Mouse (Mus musculus) 3T3-L1 (cell line): Measurements from ENCODE around the gene 4933424G06Rik.
A peak's percentile ranks its signal among the peaks of the same experiment; 100 is the strongest.

Source experiments
- DNase-seq: peaks from one replicate; pipeline ENCODE4 v3.0.0-alpha.2; 2015; ENCODE audit warnings: low read depth, low spot score

4933424G06Rik gene

DNA sequence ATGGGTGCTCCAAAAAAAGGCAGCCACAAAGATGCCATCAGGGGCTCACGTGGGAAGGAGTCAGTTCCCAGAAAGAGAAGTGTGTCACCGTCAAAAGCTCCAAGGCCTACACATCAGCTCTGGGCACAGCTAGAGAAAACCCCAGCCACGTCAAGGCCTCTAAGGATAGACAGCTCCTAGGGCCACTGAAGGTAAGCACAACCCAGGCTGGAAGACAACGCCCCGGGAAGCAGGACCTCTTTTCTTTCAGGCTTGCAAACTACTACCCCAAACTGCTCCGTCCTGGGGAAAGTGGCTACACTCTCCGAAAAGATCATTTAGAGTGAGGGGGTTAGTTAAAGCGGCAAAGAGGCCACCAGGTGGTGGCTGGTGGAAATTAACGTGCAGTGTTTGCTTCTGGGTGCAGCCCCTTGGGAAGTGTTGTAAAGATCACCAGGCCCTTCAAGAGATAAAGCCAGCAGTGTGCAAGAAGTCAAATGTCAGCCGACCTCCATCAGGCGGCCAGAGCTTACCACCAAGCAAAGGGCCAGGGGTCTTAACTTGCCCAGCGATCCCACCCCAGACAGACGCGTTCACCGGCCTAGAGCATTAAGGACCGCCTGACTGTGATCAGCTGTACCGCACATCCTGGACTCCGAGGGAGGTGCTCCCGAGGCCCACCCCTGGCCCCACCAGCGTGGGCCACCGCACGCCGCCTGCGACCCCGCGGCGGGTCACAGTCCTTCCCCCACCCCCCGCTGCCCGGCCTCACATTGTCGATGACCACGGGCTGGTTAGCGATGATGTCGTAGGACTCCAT lies 695 bp upstream of the 4933424G06Rik start:
- peak; percentile 63 for DNase-seq

DNA sequence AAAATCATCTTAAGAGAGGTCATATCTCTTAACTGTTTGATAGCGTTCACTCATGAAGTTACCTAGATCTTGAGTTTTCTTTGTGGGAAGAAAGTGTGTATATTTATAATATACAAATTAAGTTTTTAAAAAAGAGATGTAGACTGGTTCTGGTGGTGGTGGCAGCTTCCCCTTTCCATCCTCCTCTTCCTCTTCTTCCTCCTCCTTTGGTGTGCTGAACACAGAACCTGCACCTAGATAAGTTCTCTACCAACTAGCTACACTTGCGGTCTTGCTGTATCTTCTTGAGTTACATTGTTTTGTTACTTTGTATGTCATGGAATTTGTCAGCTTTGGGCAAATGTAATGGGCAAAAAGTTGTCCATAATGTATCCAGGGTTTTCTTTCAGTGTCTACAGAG lies 1.2 kb downstream of the 4933424G06Rik start:
- no peak for DNase-seq

DNA sequence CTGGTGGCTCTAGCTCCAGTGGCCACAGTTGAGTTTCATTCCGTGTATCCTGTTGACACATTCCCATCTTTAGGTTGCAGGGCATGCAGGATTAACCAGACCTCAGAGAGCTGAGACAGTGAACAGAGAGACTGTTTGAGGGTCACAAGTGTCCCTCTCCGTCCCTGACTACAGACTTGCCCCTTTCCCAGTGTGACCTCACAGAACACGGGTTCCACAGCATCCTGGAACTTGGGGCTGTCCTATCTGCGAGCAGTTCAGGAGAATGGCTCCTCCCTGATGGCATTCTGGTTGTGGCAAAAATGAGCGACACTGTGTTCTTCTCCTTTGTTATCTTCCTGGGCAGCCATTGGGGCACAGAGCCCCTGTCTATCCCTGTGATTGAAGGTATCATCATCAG lies 4.4 kb downstream of the 4933424G06Rik start, which contains the start of gene Actr1b:
TSS of gene Actr1b (minus strand) at position 112 of the 400 bp plus-strand sequence.
- no peak for DNase-seq

DNA sequence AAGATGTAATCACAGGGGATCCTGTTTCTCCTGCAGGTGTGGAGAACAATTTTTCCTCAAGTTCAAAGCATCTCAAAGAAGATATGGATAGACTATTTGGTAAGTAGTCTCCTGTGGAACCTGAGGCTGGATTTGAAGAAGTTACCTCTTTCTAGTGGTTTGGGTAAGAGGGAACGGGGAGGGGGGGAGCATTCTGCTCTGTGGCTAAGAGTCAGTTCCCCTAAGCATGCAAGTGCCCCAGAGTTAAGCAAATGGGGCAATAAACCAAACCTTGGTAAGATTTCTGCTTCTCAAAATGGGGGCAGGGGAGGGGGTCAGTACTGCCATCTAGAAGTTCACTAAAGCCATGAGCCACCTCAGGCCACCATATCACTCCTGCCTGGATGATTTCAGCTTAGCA lies 8.8 kb downstream of the 4933424G06Rik start:
- no peak for DNase-seq

DNA sequence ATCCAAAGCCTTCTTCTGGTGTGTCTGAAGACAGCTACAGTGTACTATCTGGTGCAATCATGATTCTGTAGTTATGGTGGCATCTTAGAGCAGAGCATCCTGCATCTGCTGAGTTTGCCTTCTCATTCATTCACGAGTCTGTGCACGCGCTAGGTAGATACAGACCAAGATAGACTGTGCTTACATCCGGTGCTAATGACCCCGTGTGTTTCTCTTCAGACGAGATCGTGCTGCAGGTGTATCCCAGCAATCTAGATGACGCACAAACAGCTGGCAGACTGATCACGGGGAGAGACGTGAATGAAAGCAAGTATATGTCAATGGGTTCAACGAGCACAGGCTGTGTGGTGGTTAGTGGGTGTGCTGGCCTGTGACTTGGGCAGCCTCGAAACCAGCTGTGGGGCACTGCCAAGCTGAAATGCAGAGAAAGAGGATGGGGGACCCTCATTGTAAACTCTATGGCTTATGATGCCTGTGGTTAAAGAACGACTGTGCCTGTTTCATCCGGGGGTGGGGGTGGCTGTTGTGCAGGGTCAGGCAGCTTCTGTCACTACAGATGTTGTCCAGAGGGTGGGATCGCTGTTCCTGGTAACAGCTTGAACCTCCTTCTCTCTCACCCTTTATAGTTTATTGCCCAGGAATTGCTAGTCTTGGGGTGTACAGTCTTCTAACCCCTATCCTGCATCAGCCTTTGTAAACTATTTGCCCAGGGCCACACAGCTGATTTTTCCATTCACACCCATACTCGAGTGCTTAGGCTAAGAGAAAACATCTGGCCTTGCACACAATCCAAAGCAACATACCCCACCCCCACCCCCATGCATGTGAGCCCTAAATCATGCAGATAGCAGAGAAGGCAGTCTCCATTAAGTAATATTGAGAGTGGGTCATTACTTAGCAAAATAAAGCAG lies 13.5 kb downstream of the 4933424G06Rik start:
- no peak for DNase-seq

DNA sequence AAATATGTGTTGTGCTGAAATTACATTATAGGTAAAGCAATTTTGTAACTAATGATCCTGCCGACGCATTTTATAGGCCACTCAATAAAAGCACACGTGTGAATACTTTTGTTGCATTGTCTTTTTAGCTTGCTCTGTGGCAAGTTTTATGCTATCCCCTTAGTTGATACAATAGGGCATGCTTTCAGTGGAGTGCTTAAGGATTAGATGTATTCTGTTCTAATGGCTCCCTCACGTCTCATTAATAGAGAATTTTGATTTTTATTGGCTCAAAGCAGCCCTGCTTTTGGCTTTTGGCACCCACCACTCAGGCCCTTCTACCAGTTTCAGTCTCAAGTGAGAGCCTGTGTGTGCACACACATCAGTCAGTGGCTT lies 14.1 kb downstream of the 4933424G06Rik start:
- no peak for DNase-seq

DNA sequence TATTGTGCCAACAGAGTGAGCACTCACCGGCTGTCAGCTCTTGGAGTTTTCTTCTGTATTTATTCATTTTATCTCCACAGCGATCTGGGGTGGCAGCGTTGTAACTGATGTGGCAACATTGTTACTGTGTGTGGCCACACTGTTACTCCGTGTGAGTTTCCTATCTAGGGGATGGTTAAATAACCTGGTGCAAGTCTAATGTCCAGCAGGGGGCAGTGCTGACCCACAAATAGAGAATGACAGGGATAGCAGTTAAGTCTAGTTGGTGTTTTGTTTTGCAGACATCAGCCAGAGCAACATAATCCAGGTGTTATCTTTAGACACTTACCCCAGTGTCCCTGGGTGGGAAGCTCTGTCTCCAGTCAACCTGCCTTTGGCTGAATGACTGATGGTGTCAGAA lies 27.4 kb downstream of the 4933424G06Rik start:
- DNase-seq: peak; percentile 92

DNA sequence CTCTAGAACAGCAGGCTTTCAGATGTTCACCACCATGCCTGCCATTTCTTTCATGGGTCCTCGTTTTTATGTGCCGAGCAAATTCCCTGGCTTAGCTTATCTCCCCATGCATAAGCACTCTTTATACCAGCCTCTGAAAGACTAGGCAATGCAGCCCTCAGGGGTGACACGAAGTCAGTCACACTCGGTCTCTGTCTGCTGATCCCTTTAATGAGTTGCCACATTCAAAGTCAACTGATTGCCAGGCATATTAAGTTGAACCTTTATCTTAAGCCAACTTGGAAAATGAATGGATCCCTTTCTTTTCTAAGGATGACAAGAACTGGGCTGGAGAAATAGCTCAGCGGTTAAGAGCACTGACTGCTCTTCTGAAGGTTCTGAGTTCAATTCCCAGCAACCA lies 29.3 kb downstream of the 4933424G06Rik start:
- DNase-seq: no peak

DNA sequence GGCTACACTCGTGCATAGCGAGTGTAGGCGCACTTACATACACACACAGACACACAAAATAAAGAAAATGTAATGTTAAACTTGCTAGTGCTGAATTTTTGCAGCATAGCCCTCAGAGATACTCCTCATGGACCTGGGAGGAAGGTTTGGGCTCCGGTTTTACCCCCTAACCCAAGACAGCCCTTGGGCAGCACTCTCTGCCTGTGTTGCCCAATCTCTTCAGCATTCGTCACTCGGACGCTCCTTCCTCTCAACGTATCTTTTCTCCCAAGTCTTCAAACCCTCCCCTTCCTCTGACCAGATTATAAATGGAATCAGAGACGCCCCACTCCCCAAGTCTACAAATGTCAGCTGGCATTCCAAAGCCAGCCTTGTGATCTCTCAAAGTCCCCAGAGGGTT lies 33.1 kb downstream of the 4933424G06Rik start:
- DNase-seq: no peak

DNA sequence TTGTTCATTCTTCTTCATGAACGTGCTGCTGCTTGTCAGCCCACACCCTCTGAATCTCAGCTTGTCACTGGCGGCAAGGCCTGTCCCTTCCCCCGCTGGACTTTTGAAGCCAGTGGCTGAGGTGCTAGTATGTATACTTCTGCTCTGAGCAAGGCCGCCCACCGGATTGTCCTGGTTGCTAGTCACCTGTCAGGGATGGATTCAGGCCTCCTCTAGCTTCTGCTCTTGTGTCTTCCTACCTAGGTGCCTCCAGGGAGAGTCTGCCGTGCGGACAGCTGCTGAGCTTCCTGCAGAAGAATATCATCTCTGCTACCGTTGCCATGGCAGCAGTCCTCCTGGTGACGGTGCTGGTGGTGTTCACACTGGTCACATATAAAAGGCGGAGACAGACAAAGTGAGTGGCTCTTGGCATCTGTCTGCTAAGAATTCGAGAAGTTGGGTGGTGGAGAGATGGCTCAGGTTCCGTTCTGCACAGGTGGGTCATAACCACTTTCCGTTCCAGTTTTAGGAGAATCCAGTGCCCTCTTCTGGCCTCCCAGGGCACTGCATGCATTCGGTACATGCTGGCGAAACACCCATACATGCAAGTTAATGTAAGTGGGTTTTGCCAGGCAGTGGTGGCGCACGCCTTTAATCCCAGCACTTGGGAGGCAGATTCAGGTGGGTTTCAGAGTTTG lies 34.5 kb downstream of the 4933424G06Rik start:
- DNase-seq: peak; percentile 54

DNA sequence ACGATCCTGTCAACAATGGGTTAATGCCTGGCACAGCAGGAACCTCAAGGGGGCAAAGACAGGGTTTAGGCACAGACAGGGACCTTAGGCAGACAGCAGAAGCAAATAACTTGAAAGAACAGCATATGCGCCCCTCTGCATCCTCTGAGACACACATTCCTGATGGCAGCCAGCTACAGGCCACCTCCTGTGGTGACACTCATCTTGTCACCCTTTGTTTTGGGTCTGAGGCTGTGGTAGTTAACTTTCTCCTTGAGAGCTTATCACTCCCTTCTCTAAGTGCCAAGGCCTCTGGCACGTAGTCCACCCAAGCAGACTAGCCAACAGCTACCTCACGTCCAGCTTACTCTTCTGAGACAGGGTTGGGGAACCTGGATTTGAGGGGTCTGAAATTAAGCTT lies 35.7 kb downstream of the 4933424G06Rik start:
- DNase-seq: no peak

DNA sequence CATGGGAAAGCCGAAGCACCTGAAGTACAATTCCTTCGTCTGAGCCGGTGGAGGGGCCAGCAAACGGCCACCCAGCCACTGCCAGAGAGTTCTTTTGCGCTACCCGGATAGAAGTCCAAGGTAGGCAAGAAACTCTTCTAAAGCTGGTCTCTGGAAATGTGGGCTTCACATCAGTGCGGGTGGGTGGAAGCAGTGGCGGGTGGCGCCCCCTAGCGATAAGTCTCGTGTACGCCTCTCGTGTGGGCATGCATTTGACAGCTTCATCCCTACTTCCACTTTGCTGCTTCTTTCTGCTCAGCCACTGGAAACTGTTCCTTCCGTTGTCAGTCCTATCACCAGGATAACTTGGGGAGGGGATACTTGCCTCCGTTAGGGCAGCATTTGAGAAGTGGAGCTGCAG lies 36.5 kb downstream of the 4933424G06Rik start:
- no peak for DNase-seq

DNA sequence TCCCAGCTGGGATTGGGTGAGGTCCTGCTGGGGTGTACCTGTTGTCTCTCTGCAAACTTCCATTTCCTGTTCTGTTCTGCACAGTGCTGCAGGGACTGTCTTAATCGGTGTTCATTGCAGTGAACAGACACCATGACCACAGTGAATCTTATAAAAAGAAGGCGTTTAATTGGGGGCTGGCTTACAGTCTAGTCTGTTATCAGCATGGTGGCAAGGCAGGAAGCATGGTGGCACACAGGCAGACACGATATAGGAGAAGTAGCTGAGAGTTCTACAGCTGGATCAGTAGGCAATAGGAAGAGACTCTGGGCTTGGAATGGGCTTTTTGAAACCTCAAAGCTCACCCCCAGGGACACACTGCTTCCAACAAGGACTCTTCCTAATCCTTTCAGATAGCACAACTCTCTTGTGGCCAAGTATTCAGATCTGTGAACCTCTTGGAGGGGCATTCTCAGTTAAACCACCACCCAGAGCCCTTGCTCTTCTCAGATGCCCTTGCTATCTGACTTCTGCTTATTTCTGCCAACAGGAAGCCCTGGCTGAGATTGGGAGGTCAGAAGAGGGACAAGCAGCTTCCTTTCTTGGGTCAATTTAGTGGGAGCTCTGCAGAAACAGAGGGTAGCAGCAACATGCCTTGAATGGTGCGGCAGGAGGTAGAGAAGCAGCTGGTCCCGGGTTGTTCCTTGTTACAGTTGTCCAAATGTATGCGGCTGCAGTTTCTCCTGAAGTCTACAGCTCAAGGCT lies 44.2 kb downstream of the 4933424G06Rik start:
- no peak for DNase-seq

DNA sequence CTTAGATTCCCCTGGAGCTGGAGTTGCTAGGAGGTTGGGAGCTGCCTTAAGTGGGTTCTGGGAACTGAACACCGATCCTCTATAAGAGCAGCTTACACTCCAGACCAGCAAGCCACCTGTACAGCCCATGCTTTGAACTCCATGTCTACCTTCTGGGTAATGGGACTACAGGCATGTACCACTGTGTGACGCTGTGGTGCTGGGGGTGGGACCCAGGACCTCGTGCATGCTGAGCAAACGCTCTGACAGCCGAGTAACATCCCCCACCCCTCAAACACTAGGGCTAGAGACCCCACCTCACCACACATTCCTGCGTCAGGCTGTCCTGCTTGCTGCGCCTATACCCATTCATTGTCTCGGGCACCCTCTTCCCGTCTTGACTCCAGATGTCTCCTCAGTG lies 48.6 kb downstream of the 4933424G06Rik start:
- DNase-seq: no peak

DNA sequence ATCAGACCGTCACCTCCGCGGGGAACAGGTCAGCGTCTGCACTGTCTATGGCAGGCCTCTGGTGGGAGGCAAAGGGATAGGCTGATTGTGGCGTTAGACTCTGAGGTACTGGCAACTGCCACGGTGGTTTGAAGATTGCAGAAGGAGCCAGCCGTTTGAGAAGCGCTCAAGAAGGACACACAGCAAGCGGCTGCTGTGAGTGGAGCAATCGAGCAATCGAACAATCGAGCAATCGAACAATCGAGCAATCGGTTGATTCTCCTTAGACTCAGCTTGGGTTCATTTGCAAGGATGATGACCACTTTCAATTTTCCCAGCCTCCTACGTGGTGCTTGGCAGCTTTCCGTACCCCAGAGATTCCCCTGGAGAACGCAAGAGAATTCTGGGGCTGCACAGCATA lies 49.1 kb downstream of the 4933424G06Rik start:
- DNase-seq: no peak

DNA sequence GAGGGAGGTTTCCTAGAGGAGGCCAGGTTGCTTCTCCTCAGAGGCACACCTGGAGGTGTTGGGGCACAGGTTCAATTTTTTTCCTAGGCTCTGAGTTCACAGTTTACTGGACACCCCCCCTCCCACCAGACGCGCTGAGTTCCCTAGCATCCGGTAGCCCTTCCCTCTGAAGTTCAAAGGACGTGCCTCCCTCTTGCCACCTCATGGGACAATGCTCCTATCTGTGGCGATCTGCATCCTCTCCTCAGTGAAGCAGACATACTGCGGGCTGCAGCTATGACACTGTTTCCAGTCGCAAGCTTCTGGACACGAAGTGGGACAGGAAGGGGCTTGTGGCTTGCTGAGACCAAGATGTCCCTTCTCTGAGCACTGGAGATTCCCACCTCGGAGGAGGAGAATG lies 50.5 kb downstream of the 4933424G06Rik start:
- DNase-seq: no peak

DNA sequence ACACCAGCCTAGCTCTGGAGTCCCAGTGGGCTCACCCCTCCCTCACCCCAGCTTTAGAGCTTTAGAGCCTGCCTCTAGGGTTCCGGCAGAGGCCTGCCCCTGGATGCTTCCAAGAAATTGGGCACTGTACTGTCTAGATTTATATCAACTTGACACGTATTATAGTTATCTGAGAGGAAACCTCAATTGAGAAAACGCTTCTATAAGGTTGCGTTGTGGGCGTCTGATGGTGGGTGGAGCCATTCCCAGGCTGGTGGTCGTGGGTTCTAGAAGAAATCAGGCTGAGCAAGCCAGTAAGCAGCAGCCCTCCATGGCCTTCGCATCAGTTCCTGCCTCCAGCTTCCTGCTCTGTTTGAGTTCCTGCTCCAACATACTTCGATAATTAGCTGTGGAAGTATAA lies 51.1 kb downstream of the 4933424G06Rik start:
- no peak for DNase-seq

DNA sequence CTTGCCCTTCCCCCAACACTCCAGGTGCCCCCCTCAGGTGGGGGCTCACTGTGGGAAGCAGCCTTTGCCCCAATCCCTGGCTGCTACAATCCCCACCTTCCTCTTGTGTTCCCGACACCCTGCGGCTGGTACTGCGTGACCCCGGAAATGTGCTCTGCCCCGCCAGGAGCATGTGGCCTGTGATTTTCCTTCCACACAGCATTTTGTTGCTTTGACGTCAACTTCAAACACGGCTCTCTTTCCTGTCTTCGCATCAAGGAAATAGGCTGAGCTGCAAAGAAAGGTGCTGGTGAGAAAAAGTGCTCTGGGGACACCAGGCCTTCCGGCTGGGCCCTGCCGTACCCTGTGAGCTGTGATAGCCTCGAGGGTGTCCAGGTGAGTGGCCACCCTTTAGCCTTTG lies 51.6 kb downstream of the 4933424G06Rik start, which contains the start of gene Zap70:
TSS of gene Zap70 (plus strand) at position 231 of the 400 bp plus-strand sequence.
- no peak for DNase-seq

DNA sequence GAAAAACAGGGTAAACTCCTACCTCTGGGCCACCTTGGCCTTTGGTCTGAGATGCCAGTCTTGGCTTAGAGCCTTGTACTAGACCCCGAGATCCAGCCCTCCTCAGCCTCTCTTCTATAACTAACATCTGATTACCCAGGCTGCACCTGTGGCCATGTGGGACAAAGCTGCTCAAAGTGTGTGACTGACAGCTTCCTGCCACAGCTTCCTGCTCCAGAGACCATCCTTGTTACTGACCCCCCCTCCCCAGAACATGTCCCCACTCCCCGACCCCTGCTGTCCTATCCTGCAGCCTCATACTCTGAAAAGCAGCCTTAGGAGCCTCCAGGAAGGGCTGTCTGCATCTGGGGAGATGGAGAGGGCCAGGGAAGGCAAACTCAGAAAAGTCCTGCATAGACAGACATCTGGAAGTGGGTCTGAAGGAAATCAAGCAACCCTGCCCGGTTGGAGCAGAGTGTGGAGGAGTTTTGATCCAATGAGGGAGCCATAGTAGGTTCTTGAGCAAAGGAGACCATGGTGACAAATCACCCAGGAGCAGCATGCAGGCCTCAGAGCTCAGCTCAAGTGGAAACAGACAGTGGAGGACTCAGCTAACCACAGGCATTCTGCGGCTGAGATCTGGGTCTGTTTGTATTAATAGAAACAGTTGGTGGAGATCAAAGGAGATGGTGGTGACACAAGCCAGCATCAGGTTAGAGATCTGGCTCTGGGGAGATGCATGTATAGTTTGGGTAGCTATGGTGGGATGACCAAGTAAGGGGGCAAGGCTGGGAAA lies 56.7 kb downstream of the 4933424G06Rik start:
- peak; percentile 25 for DNase-seq

DNA sequence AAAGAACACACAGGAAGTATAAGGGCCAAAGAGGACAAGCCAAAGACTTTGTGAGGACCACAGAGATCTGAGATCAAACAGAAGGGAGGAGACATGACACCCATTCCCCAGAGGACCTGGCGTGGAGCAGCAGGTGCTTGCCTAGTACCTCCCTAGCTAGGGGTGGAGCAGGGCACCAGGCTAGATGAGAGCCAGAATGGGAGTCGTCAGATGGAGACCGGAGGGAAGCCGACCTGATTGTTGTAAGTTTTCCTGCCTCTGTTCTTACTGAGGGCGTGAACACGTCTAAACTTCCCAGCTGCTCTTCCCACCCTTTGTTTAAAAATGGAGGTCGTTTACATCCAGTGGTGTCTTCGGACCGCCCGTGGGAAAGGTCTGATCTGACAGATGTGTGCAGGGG lies 57.4 kb downstream of the 4933424G06Rik start:
- DNase-seq: no peak

DNA sequence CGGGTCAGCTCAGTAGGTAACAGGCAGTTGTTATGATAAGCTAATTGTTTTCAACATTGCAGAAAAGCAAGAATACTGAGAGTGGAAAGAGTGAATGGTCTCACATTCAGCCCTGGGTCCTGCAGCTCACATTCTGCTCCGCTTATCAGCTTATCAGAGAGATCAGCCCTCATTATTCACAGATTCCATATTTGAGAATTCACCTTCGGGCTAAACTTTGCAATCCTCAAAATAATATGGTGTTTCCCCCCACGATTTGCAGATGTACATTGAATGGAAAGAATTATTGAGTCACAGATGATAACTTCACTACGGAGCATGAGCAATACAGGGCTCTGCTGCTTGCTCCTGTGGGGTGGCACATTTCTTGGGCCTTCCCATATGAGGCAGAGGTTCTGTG lies 58.8 kb downstream of the 4933424G06Rik start:
- DNase-seq: no peak
